Mouse (Mus musculus) heart, adult 2 months (tissue): ENCODE results near the gene Mrpl27. TPM values are rescaled to one million over a fixed set of nuclear protein-coding genes. Genes with fewer than 3 reads are reported as not detected.

Experiments used
- DNase-seq, 2 experiments: peaks; one replicate each; pipeline ENCODE4 v3.0.0; 2021
- H3K27ac ChIP-seq: fragments of 200-600 bp; 2 replicates; pipeline ENCODE4 v1.8.1; 2022
- H3K27me3 ChIP-seq: fragments of 200-500 bp; 2 replicates; pipeline ENCODE4 v1.6.1; 2012; ENCODE audit warnings: mild to moderate bottlenecking, low read length, inconsistent platforms, mixed read lengths; ENCODE audit not compliant: control insufficient read depth, insufficient read depth
- H3K36me3 ChIP-seq: fragments of 200-500 bp; 2 replicates; pipeline ENCODE4 v1.6.1; 2012; ENCODE audit warnings: low read length, inconsistent platforms; ENCODE audit not compliant: control insufficient read depth, insufficient read depth
- H3K4me1 ChIP-seq: fragments of 200-500 bp; 2 replicates; pipeline ENCODE4 v1.6.1; 2011; ENCODE audit warnings: low read length; ENCODE audit not compliant: control insufficient read depth, insufficient read depth
- H3K4me3 ChIP-seq: fragments of 200-600 bp; 2 replicates; pipeline ENCODE4 v1.8.1; 2022
- H3K79me2 ChIP-seq: fragments of 200-500 bp; replicated peaks from 2 replicates; pipeline ENCODE4 v1.6.1; 2012; ENCODE audit warnings: mild to moderate bottlenecking, inconsistent platforms, low read length, moderate library complexity, mixed read lengths; ENCODE audit not compliant: control insufficient read depth, insufficient read depth
- H3K9ac ChIP-seq: fragments of 200-500 bp; 2 replicates; pipeline ENCODE4 v1.6.1; 2012; ENCODE audit warnings: low read depth, mild to moderate bottlenecking, control low read depth, inconsistent platforms, low read length, mixed read lengths
- CTCF ChIP-seq: fragments of 200-600 bp; IDR thresholded peaks from 2 replicates; pipeline ENCODE4 v1.8.1; 2022; ENCODE audit warnings: antibody characterized with exemption, mild to moderate bottlenecking, moderate library complexity
- EP300 ChIP-seq: fragments of 200-500 bp; IDR thresholded peaks from 2 replicates; pipeline ENCODE4 v1.6.1; 2011; ENCODE audit warnings: low read depth, low read length, control low read depth; ENCODE audit not compliant: insufficient read depth
- POLR2A ChIP-seq: fragments of 200-500 bp; IDR thresholded peaks from 2 replicates; pipeline ENCODE4 v1.6.1; 2011; ENCODE audit warnings: mild to moderate bottlenecking, low read depth, low read length, control low read depth; ENCODE audit not compliant: insufficient read depth
- WGBS: fragments of 180-500 bp; shearing (Covaris S2); methylation state at CpG from one replicate; pipeline ENCODE4 v1.1.7; 2018; 5-methylcytosine and 5-hydroxymethylcytosine counted together
- intact Hi-C: fragments of 180-260 bp; cut with DNase I; formaldehyde crosslinking; loops from one replicate; pipeline ENCODE4 v1.15.1; 2025
- polyA plus RNA-seq: library from polyadenylated mRNA; depleted of rRNA; stranded (reverse); fragments of >200 nt; gene quantifications from 2 replicates; pipeline ENCODE4 v1.2.3, GENCODE M21; 2012
- total RNA-seq, 2 experiments: library from RNA; stranded (reverse); gene quantifications; 2 replicates each; pipeline ENCODE4 v1.2.3; 2021

The Mrpl27 gene
- total and polyA plus RNA-seq, 3 experiments = 54.9 to 67.0 (median 59.5) TPM

DNA sequence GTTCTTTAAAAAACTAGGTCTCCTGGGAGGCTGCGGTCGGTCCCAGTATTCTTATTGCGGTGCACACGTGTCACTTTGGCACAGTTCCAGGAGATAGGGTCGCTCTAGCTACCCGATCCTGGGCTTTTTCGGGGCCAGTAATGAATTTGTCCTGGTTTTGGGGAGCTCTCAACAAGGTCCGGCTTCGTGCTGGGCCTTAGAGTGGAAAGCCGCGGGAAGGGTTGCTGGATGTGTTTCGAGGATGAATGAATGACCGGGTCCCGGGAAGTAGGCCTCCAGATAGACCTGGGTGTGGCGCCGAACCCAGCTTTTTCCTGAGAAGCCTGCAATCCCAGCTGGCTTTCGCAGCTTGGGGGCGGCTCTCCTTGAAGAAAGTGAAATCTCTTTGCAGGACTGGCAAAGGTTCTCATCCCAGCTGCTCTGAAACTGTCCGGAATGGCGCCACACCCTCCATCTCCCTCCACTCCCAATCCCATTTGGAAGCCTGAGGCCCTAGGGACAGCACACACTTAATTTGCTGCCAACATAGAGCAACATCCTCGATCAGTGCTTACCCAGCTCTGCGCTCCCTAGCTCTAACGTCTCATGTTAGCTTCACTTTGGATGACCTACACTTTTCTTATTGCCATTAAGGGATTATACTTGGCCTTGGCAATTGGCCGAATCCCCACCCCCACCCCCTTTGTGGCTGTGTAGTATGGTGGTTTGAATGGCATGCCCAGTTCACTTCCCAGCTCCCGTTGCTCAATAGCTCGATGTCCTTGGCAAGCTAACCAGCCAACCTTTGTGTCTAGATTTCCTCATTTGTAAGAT is 23.2 kb upstream of the Mrpl27 start:
- no peaks in the 10 kb centered on the region for H3K36me3 ChIP-seq
- WGBS = 5% methylated on average over 26 of the region's 26 CpGs
- peaks cover 5% of the 10 kb centered on the region for H3K4me1 ChIP-seq

DNA sequence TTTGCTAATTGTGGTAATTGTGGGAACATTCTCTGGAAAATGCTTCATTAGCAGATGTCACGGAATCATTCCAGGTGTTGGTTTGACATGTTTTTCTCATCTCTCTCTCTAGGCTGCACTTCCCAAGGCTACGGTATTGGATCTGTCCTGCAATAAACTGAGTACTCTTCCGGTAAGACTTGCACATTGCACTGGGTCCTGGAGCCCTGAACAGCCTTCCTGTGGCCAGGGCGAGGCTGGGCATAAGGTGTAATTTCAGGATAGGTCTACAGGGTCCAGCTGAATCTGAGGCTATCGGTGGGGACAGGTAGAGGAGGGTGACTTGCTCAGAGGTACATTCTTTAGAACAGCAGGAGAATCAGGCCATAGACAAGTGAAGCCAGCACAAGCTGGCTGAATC is 21.6 kb upstream of the Mrpl27 start:
- TF ChIP-seq POLR2A (no peak), CTCF (no peak), EP300 (no peak)

More for the DNA sequence above, 23.2 kb upstream of the Mrpl27 start:
- peaks cover 4% of the 10 kb centered on the region for H3K79me2 ChIP-seq
- peak overlapping the region; percentile 56 for H3K4me3 ChIP-seq
- intact Hi-C loops = loop anchor here (5.0 kb wide), 1 partner anchor 87 kb away; no protein-coding TSS in a partner anchor
- peak; percentile 68 for DNase-seq
- peak overlapping the region; percentile 89 for H3K27ac ChIP-seq
- TF ChIP-seq EP300 (no peak), CTCF (no peak), POLR2A (no peak)
- peak overlapping the region; percentile 98 for H3K9ac ChIP-seq
- H3K27me3 ChIP-seq = no peaks in the 10 kb centered on the region

DNA sequence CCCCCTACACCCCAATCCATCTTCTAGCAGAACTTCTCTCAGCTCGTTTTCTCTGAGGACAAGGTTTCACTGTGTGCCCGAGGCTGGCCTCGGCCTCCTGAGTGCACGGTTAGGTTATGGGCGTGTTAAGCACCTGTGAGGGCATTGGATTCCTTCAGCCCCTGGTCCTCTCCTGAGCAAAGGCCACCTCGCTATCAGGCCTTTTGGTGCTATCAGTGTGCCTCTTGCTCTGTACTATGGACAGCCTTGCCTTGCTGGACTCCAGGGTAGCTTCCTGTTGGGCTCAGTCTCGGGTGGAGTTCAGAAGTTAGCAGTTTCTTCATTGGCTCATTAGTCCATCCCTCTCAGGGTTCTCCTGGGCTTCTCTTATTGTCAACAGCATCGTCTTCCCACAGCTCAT is 20.6 kb upstream of the Mrpl27 start:
- no peak for TF ChIP-seq CTCF
- TF ChIP-seq POLR2A = no peak
- TF ChIP-seq EP300 = no peak
- Histone ChIP-seq H3K27me3 (no peaks in the 10 kb centered on the region), H3K4me1 (peaks cover 5% of the 10 kb centered on the region), H3K9ac (no peak overlapping the region), H3K27ac (no peak overlapping the region), H3K36me3 (no peaks in the 10 kb centered on the region), H3K4me3 (no peak overlapping the region), H3K79me2 (peaks cover 4% of the 10 kb centered on the region)
- no peak for DNase-seq
- intact Hi-C loops = loop anchor here (5.0 kb wide), 1 partner anchor 84 kb away; no protein-coding TSS in a partner anchor
- 82% methylated on average over 8 of the region's 8 CpGs for WGBS

More for the DNA sequence above, 21.6 kb upstream of the Mrpl27 start:
- no peak overlapping the region for H3K4me3 ChIP-seq
- H3K27me3 ChIP-seq = no peaks in the 10 kb centered on the region
- no peak overlapping the region for H3K9ac ChIP-seq
- DNase-seq = no peak
- 93% methylated on average over 5 of the region's 5 CpGs for WGBS
- no peak overlapping the region for H3K27ac ChIP-seq
- intact Hi-C loops = loop anchor here (5.0 kb wide), 1 partner anchor 85 kb away; no protein-coding TSS in a partner anchor
- peaks cover 5% of the 10 kb centered on the region for H3K4me1 ChIP-seq
- H3K36me3 ChIP-seq = no peaks in the 10 kb centered on the region
- H3K79me2 ChIP-seq = peaks cover 4% of the 10 kb centered on the region

DNA sequence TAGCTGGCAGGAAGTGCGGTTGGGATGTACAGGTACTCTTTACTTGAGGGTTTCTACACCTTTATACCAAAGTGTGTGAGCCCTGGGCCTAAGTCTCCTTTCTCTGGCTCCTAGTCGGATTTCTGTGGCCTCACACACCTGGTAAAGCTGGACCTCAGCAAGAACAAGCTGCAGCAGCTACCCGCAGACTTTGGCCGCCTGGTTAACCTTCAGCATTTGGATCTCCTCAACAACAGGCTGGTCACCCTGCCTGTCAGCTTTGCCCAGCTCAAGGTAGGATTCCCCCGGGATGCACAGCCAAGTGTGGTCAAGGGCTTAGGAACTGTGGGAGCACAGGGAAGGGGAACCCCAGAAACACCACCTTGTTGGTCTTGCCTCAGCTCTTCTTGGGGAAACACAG is 19.1 kb upstream of the Mrpl27 start:
- DNase-seq = no peak
- H3K27ac ChIP-seq = no peak overlapping the region
- no peak overlapping the region for H3K9ac ChIP-seq
- H3K79me2 ChIP-seq = peaks cover 4% of the 10 kb centered on the region
- WGBS = 90% methylated on average over 5 of the region's 5 CpGs
- intact Hi-C loops = loop anchor here (5.0 kb wide), 1 partner anchor 83 kb away; no protein-coding TSS in a partner anchor
- TF ChIP-seq CTCF (no peak), EP300 (no peak), POLR2A (no peak)
- H3K4me1 ChIP-seq = peaks cover 4% of the 10 kb centered on the region
- no peaks in the 10 kb centered on the region for H3K36me3 ChIP-seq
- H3K4me3 ChIP-seq = no peak overlapping the region
- H3K27me3 ChIP-seq = no peaks in the 10 kb centered on the region

DNA sequence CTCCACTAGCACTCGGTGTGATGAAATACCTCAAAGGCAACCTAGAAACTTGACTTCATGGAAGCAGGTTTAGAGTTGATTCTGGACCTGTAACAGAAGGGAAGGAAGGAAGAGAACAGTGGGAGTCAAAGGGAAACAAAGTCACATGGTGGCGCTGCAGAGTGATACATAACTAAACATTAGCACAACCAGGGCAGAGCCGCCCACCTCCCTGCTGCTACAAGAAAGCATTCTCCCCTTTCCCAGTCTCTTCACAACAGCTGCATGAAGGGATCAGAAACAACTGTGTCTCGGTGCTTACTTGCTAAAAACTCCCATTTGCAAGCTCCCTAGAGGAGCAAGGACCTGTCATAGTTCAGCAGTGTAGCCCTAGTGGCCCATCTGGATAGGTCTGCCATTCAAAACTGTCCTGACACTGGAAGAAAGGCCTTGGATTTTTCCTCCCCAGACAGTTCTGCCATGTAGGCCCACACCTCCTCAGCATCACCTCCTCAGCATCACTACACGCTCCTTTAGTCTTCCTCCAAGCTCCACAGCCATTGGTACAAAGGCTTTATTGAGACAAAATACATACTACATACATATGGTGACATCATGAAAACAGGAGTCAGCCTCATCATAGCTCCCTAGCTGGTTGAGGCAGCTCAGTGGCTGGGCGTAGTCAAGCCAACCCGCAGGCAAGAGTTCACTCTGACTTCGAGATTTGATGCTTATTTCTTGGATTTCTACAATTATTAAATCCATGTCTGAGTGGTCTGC is 8.9 kb upstream of the Mrpl27 start:
- Histone ChIP-seq H3K4me3 (no peak overlapping the region), H3K4me1 (no peaks in the 10 kb centered on the region), H3K79me2 (no peaks in the 10 kb centered on the region), H3K36me3 (no peaks in the 10 kb centered on the region), H3K9ac (no peak overlapping the region), H3K27ac (no peak overlapping the region), H3K27me3 (no peaks in the 10 kb centered on the region)
- TF ChIP-seq CTCF (no peak), POLR2A (no peak), EP300 (no peak)
- intact Hi-C loops = no loop called here
- DNase-seq = no peak
- 87% methylated on average over 8 of the region's 8 CpGs for WGBS
